Mouse (Mus musculus) urinary bladder, postnatal 4 days (tissue): ENCODE data around the gene Tor4a.

Experiments
- DNase-seq, 2 experiments: peaks; one replicate each; pipeline ENCODE4 v3.0.0; 2021 to 2022; ENCODE audit warnings: low spot score in 2 of 2

Tor4a gene

GRCm38 (mm10) chr2:25224766-25225752 lies 28.4 kb upstream of the Tor4a start:
- peak; percentile 97 to 99 for DNase-seq

DNA sequence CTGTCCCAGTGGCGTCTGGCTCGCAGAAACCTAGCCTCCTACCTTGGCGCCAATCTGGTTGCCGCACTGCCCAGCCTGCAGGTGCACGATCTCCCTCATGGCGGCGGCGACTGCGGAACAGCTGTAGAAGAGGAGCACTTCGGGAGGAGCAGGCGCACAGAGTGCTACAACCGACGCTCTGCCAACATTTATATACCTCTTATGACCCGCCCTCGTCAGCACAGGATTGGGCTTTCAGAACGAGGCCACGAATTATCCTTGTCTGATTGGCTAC lies 27.7 kb upstream of the Tor4a start, which contains the start of gene Tubb4b:
Gene Tubb4b, minus strand, starts transcription at position 211 of the 274 bp plus-strand sequence.
- no peak for DNase-seq

GRCm38 (mm10) chr2:25223681-25224491 lies 27.2 kb upstream of the Tor4a start:
- DNase-seq, result peak; percentile 73 to 83

- no peak for DNase-seq
Observed at GRCm38 (mm10) chr2:25221331-25221772, 24.7 kb upstream of the Tor4a start.

GRCm38 (mm10) chr2:25218445-25218844 lies 21.8 kb upstream of the Tor4a start, which contains the start of gene Fam166a:
Gene Fam166a, plus strand, starts transcription at chr2:25218745.
- no peak for DNase-seq

GRCm38 (mm10) chr2:25217666-25218065 lies 21.0 kb upstream of the Tor4a start:
- no peak for DNase-seq

GRCm38 (mm10) chr2:25214444-25214843 lies 17.8 kb upstream of the Tor4a start, which contains the start of gene Stpg3:
Gene Stpg3, minus strand, starts transcription at chr2:25214637.
- no peak for DNase-seq

DNA sequence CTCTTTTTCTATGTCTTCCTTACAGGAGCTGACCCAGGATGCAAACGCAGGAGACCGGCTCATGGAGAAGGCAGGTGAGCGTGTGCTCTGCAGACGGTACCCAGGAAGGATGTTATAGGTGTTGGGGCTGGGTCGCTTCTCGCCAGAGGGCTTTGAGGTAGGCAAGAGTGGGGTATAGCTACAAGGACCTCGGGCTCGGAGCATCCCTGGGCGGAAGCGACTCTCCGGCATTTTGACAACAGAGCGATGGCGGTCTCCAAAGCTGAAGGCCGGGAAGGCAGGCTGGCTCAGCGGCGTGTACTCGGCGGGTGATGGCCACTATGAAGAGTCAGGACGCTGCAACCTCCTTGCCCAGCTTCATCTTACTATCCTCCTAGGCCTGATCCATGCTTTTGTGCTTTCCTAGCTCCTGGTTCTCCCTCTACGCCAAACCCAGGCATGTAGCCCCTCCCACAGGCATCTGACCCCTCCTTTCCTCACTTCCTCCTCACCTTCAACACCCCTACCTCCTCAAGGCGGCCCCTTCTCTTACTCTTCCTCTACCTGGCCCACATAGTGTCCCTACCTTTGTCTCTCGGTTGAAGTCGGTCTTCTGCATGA lies 16.7 kb upstream of the Tor4a start:
- DNase-seq, result no peak

DNA sequence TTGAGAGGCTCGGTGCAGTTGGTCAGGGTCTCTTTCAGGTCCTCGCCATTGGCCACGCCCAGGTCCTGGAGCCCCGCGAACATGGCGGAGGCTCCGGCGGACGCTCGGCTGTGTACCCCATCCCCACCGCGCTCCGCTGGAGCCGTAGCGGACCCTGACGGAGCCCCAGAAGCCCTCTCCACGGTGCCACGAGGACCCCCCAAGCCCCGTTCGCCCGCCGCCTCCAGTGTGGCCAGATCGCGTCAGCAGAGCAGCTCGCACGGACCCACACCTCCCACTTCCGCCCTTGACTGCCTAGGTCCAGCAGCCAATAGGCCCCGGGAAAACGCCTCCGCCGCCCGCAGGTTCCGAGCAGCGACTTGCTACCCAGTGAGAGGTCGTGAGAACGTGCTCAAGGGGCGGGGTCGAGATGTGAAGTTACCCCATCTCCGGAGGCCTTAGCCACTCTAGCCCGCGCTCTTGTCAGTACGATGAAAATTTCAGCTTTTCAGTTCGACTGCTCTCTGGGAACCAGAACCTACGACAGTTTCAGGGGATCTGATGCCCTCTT lies 14.5 kb upstream of the Tor4a start, which contains the start of gene Nelfb:
Gene Nelfb, minus strand, starts transcription at position 369 of the 550 bp plus-strand sequence.
- peak; percentile 89 to 93 for DNase-seq

DNA sequence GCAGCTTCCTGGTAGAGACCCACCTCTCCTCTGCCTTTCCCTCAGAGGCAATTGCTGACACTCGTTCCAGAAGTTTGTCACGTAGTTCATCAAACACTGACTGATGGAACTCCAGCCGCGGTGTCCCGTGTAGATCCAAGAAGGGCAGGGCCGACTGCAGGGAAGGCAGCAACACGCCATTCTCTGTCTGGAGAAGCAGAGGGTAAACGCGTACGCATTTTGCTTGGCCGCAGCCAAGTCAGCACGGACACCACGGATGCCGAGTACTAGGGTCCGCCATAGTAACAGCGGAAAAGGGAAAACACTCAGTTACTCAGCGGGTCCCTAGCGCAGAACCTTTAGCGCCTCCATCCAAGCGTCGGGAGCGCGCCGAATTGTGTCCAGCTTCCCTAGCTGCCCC lies 14.0 kb upstream of the Tor4a start:
- DNase-seq, result no peak

DNA sequence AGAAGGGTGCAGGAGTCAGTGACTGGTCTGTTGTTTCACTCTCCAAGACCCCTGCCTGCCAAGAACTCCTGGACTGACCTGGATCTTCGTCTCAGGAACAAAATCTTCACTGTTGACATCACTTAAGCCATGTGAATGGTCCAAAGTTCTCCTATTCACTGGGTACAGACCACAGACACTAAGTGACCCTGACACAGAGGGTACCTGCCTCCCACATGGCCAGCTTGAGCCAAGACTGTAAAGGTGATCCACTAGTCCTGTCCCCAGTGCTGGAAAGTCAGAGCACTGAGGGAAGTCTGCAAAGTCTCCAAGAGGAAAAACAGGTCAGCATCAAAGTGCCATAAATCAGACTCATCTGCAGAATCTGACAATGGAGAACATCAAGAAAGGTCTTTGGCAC lies 10.9 kb upstream of the Tor4a start:
- no peak for DNase-seq

- no peak for DNase-seq
Observed at GRCm38 (mm10) chr2:25203631-25204214, 7.0 kb upstream of the Tor4a start.

DNA sequence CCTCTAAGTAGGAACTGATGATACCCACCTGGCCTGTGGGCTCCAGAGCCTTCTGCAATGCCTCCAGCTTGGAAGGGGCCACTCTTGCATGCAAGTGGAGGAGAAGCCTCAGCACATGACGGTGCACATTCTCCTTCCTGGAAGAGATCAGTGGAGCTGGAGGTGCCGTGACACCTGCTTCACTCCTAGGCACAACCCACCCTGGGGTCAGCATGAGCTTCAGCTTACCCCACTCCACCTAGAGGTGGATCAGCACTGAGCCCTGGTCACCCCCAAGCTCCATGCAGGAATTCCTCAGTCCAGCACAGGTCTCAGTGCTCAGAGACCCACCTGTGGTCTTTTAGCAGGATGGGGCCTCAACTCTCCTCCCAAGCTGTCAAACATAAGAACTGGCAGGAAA lies 3.9 kb upstream of the Tor4a start:
- DNase-seq, result no peak

- DNase-seq, result peak in 1 of 2 experiments; percentile 12
Observed at GRCm38 (mm10) chr2:25197946-25198345, 1.3 kb upstream of the Tor4a start.

DNA sequence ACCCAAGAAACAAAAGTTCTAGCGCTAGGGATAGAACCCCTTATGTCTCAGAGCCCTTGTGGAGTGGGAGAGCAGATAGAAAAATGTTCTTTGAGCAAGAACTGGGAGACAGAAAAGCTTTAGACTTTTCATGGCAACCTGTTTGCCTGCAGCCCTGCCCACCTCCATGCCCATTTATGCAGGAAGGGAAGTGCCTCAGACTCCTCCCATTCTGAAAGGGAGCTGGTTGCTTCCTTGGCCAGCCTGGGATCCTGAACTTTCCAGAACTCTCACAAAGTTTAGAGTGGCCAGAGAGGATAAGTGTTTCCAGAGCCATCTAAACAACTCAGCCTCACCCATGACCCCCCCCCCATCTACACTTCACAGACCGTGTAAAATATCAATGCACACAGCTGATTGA lies 505 bp upstream of the Tor4a start:
- DNase-seq, result no peak

DNA sequence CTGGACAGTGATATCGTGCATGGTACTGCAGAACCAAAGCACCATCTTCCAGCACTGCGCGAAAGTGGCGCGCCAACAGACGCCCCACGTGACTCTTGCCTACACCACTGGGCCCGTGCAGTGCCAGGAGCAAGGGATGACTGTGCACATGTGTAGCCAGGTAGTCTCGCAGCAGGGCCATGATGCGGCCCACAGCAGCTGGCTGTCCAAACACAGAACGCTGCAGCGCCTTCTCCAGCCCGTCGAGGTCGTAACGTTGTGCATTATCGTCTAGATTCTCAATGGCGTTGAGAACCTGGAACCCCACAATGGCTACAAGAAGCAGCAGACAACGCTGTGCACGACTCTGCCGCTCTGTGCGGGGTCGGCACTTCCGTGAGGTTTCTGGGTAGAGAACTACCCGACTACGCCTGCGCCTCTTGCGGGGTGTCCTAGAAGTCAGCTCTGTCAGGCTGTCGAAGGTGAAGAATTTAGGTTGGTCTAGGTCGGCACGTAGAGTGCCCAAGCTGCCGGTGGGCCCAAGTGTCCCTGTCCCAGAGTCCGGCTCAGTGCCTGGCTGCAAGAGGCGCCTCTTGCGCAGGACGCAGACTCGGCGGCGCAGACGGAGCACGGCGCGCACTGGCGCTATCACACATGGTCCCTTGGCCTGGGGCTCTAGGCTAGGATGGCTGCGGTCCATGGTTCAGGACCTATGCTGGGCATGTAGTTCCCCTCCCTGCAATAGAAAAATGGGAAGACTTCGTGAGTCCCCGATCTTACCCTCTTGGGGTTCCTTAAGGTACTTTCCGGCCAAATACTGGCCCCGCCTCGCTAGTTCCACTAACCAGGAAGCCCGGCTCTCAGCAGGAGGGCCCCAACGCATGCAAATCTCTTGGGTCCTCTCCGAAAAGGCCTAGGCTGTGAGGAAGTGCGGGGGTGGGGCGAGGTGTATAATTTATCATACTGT lies 1.2 kb downstream of the Tor4a start:
- peak in 1 of 2 experiments; percentile 46 for DNase-seq

GRCm38 (mm10) chr2:25194486-25195171 lies 2.1 kb downstream of the Tor4a start:
- DNase-seq, result no peak

DNA sequence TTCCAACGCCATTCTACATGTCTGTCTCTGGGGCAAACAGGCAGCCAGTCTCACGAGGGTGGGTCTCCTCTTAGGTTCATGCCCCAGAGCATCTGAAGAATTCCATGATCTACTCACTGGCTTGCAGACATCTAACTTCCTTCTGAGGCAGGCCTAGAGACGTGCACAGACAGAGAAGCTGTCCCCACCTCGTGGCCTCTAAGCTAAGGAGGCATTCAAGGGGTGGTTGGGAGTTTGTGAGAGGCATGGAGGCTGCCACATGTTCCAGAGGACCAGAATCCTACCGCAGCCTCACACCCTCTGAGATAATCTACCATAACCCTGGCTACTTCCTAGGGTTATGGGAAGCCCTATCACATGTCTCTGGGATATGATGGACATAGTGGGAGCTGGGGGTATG lies 2.7 kb downstream of the Tor4a start:
- no peak for DNase-seq

DNA sequence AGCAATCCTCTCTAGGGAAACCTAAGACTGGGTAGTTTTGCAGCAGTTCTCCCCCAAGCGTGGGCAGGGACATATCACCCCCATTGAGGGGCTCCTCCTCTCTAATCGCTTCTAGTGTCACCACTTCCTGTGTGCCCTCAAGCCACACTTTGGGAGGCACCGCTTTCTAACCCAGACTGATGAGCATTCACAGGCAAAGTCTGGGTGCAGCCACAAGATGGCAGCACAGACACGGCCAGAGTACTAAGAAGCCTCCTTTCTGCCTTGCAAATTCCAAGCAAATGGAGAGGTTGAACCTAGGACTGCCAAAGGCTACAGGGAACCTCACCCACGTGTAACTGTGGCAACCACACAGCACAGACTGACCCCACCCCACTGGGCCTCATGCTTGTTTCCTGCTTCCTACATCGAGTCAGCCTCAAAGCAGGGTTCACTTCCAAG lies 3.3 kb downstream of the Tor4a start:
- DNase-seq, result peak; percentile 73 to 77
